Mouse (Mus musculus) stomach, embryonic 16.5 days (tissue): ENCODE data around the gene Mcm6. TPM values are rescaled to one million over a fixed set of nuclear protein-coding genes. Genes with fewer than 3 reads are reported as not detected.
"Not testable (repeated sequence)": the region's sequence is repeated elsewhere in the genome, so short reads cannot be mapped to it uniquely, and the experiment has no call there.

Source experiments
- ATAC-seq: fragments of 200-750 bp; cut with Nextera tagmentation; 2 replicates; pipeline ENCODE4 v1.8.0; 2017; ENCODE audit warnings: moderate number of reproducible peaks, moderate TSS enrichment; ENCODE audit not compliant: insufficient read depth, low FRiP score
- H3K27ac ChIP-seq: fragments of 300-500 bp; sonication (generic); 2 replicates; pipeline ENCODE4 v1.5.1; 2014; ENCODE audit warnings: low read length
- H3K27me3 ChIP-seq: fragments of 300-500 bp; sonication (generic); 2 replicates; pipeline ENCODE4 v1.6.1; 2014; ENCODE audit warnings: low read length, control low read depth, mixed read lengths; ENCODE audit not compliant: control insufficient read depth, insufficient read depth
- H3K36me3 ChIP-seq: fragments of 300-500 bp; sonication (generic); 2 replicates; pipeline ENCODE4 v1.6.1; 2014; ENCODE audit warnings: low read length; ENCODE audit not compliant: control insufficient read depth, insufficient read depth
- H3K4me1 ChIP-seq: fragments of 300-500 bp; sonication (generic); 2 replicates; pipeline ENCODE4 v1.6.1; 2014; ENCODE audit warnings: low read length, control low read depth, mixed read lengths; ENCODE audit not compliant: control insufficient read depth, insufficient read depth
- H3K4me2 ChIP-seq: fragments of 300-500 bp; sonication (generic); 2 replicates; pipeline ENCODE4 v1.6.1; 2014; ENCODE audit warnings: low read depth, low read length, mixed read lengths
- H3K4me3 ChIP-seq: fragments of 300-500 bp; sonication (generic); replicated peaks from 2 replicates; pipeline ENCODE4 v1.5.1; 2014; ENCODE audit warnings: mild to moderate bottlenecking, low read length
- H3K9ac ChIP-seq: fragments of 300-500 bp; sonication (generic); 2 replicates; pipeline ENCODE4 v1.6.1; 2014; ENCODE audit warnings: low read length
- H3K9me3 ChIP-seq: fragments of 300-500 bp; sonication (generic); replicated peaks from 2 replicates; pipeline ENCODE4 v1.6.1; 2016; ENCODE audit warnings: low read length, control low read depth; ENCODE audit not compliant: control insufficient read depth
- WGBS: fragments of 180-500 bp; shearing (Covaris S2); extraction: QIAGEN DNeasy Blood & Tissue Kit; methylation state at CpG from one replicate; pipeline ENCODE4 v1.1.7; 2014; 5-methylcytosine and 5-hydroxymethylcytosine counted together
- polyA plus RNA-seq: library from polyadenylated mRNA; unstranded; fragments of >200 nt; fragmentation: Nextera tagmentation; extraction: Ambion mirVana; gene quantifications from 2 replicates; pipeline ENCODE4 v1.2.1, GENCODE M21; 2015

The Mcm6 gene
- polyA plus RNA-seq, 1 experiment from 2014 or later = 200 TPM

GRCm38 (mm10) chr1:128319266-128319665 is 40.2 kb downstream of the Mcm6 start:
- not testable (repeated sequence) for ATAC-seq, H3K36me3 ChIP-seq, H3K9me3 ChIP-seq, H3K27ac ChIP-seq, H3K27me3 ChIP-seq, H3K4me3 ChIP-seq, H3K9ac ChIP-seq, H3K4me1 ChIP-seq, H3K4me2 ChIP-seq
- WGBS = 84% methylated on average over 6 of the region's 6 CpGs

GRCm38 (mm10) chr1:128314665-128315064 is 44.8 kb downstream of the Mcm6 start:
- H3K9me3 ChIP-seq = no peaks in the 10 kb centered on the region
- no peaks in the 10 kb centered on the region for H3K4me1 ChIP-seq
- H3K4me3 ChIP-seq = no peak overlapping the region
- H3K36me3 ChIP-seq = no peaks in the 10 kb centered on the region
- ATAC-seq = no peak
- no peak overlapping the region for H3K4me2 ChIP-seq
- no peak overlapping the region for H3K27ac ChIP-seq
- H3K9ac ChIP-seq = no peak overlapping the region
- H3K27me3 ChIP-seq = no peaks in the 10 kb centered on the region
- WGBS = 57% methylated on average over 4 of the region's 4 CpGs

- WGBS = 75% methylated on average over 3 of the region's 3 CpGs
- Histone ChIP-seq H3K4me3 (no peak overlapping the region), H3K4me1 (no peaks in the 10 kb centered on the region), H3K36me3 (no peaks in the 10 kb centered on the region), H3K27ac (no peak overlapping the region), H3K27me3 (no peaks in the 10 kb centered on the region), H3K9me3 (no peaks in the 10 kb centered on the region), H3K4me2 (no peak overlapping the region), H3K9ac (no peak overlapping the region)
- no peak for ATAC-seq
These were observed 50.4 kb downstream of the Mcm6 start for GRCm38 (mm10) chr1:128309043-128309442.

- 91% methylated on average over 16 of the region's 16 CpGs for WGBS
- H3K27me3 ChIP-seq = no peaks in the 10 kb centered on the region
- H3K4me2 ChIP-seq = no peak overlapping the region
- no peaks in the 10 kb centered on the region for H3K36me3 ChIP-seq
- no peak overlapping the region for H3K27ac ChIP-seq
- ATAC-seq = no peak
- H3K9ac ChIP-seq = no peak overlapping the region
- no peaks in the 10 kb centered on the region for H3K9me3 ChIP-seq
- no peaks in the 10 kb centered on the region for H3K4me1 ChIP-seq
- no peak overlapping the region for H3K4me3 ChIP-seq
These were observed 55.6 kb downstream of the Mcm6 start for GRCm38 (mm10) chr1:128303900-128304299.

- Histone ChIP-seq H3K4me3 (no peak overlapping the region), H3K27me3 (no peaks in the 10 kb centered on the region), H3K36me3 (no peaks in the 10 kb centered on the region), H3K9me3 (no peaks in the 10 kb centered on the region), H3K4me2 (no peak overlapping the region), H3K9ac (no peak overlapping the region), H3K27ac (no peak overlapping the region), H3K4me1 (no peaks in the 10 kb centered on the region)
- WGBS = 66% methylated on average over 5 of the region's 5 CpGs
- 0 out of 2 replicates have a peak, but pooled peaks have one; percentile 19 for ATAC-seq
These were observed 63.5 kb downstream of the Mcm6 start for GRCm38 (mm10) chr1:128295717-128296528.

GRCm38 (mm10) chr1:128295296-128295695 is 64.2 kb downstream of the Mcm6 start:
- ATAC-seq = no peak
- Histone ChIP-seq H3K4me2 (no peak overlapping the region), H3K9ac (no peak overlapping the region), H3K36me3 (no peaks in the 10 kb centered on the region), H3K4me1 (no peaks in the 10 kb centered on the region), H3K27me3 (no peaks in the 10 kb centered on the region), H3K9me3 (no peaks in the 10 kb centered on the region), H3K27ac (no peak overlapping the region), H3K4me3 (no peak overlapping the region)
- 74% methylated on average over 8 of the region's 8 CpGs for WGBS

GRCm38 (mm10) chr1:128293524-128293923 is 65.9 kb downstream of the Mcm6 start:
- H3K27ac ChIP-seq = no peak overlapping the region
- H3K27me3 ChIP-seq = no peaks in the 10 kb centered on the region
- H3K4me3 ChIP-seq = no peak overlapping the region
- 84% methylated on average over 12 of the region's 12 CpGs for WGBS
- no peak overlapping the region for H3K4me2 ChIP-seq
- H3K36me3 ChIP-seq = no peaks in the 10 kb centered on the region
- no peaks in the 10 kb centered on the region for H3K4me1 ChIP-seq
- H3K9me3 ChIP-seq = no peaks in the 10 kb centered on the region
- H3K9ac ChIP-seq = no peak overlapping the region; the same call in 1 of the 2 replicates
- no peak for ATAC-seq

- WGBS = 92% methylated on average over 5 of the region's 5 CpGs
- Histone ChIP-seq H3K27me3 (no peaks in the 10 kb centered on the region), H3K4me2 (no peak overlapping the region), H3K36me3 (no peaks in the 10 kb centered on the region), H3K4me1 (no peaks in the 10 kb centered on the region), H3K9me3 (no peaks in the 10 kb centered on the region), H3K9ac (no peak overlapping the region), H3K4me3 (no peak overlapping the region), H3K27ac (no peak overlapping the region)
- ATAC-seq = no peak
These were observed 69.2 kb downstream of the Mcm6 start for GRCm38 (mm10) chr1:128290295-128290694.

GRCm38 (mm10) chr1:128285136-128285535 is 74.3 kb downstream of the Mcm6 start:
- ATAC-seq = no peak

More at GRCm38 (mm10) chr1:128285136-128285535, 74.3 kb downstream of the Mcm6 start:
- no peaks in the 10 kb centered on the region for H3K9me3 ChIP-seq
- no peaks in the 10 kb centered on the region for H3K27me3 ChIP-seq
- no peak overlapping the region for H3K4me2 ChIP-seq
- no peaks in the 10 kb centered on the region for H3K4me1 ChIP-seq
- no peak overlapping the region for H3K4me3 ChIP-seq
- H3K36me3 ChIP-seq = peaks cover 4% of the 10 kb centered on the region; the same call in 1 of the 2 replicates
- no peak overlapping the region for H3K27ac ChIP-seq
- 87% methylated on average over 9 of the region's 9 CpGs for WGBS
- no peak overlapping the region for H3K9ac ChIP-seq
